Mouse (Mus musculus) liver, embryonic 14.5 days (tissue): ENCODE measurements around the gene Serpinh1.

Experiments used
- CTCF ChIP-seq: IDR thresholded peaks from 2 replicates; pipeline ENCODE4 v1.5.1; 2016; ENCODE audit warnings: antibody characterized with exemption, low read depth, control low read depth
- EP300 ChIP-seq: IDR thresholded peaks from 2 replicates; pipeline ENCODE4 v1.6.1; 2016; ENCODE audit warnings: antibody characterized with exemption, low read depth

- TF ChIP-seq CTCF (no peak), EP300 (no peak)
Measured at GRCm38 (mm10) chr7:99383246-99383645, 30.2 kb upstream of the Serpinh1 start.
